Mouse (Mus musculus): ENCODE data around the gene Lrrn4. TPM values are rescaled to one million over a fixed set of nuclear protein-coding genes. Genes with fewer than 3 reads are reported as not detected.
A peak's percentile ranks its signal among the peaks of the same experiment; 100 is the strongest.

The Lrrn4 gene
- total RNA-seq, 2 experiments from 2014 or later = 0.04 to 0.37 TPM

GRCm38 (mm10) chr2:132871663-132872062 lies 9.0 kb downstream of the Lrrn4 start:
- no peak for ATAC-seq (replicated peaks; ENCODE audit: poor library complexity)

- ATAC-seq (replicated peaks; ENCODE audit: poor library complexity) = no peak
Measured at GRCm38 (mm10) chr2:132870286-132870685, 10.4 kb downstream of the Lrrn4 start.

GRCm38 (mm10) chr2:132869682-132870081 lies 11.0 kb downstream of the Lrrn4 start:
- ATAC-seq (replicated peaks; ENCODE audit: poor library complexity) = peak; percentile 18; the same call in 1 of the 2 replicates

GRCm38 (mm10) chr2:132867521-132867920 lies 13.2 kb downstream of the Lrrn4 start:
- ATAC-seq (replicated peaks; ENCODE audit: poor library complexity) = no peak

- ATAC-seq (replicated peaks; ENCODE audit: poor library complexity) = no peak
Measured at GRCm38 (mm10) chr2:132863325-132863724, 17.4 kb downstream of the Lrrn4 start.

- no peak for ATAC-seq (replicated peaks; ENCODE audit: poor library complexity)
Measured at GRCm38 (mm10) chr2:132861456-132861855, 19.2 kb downstream of the Lrrn4 start.

- ATAC-seq (replicated peaks; ENCODE audit: poor library complexity) = no peak
Measured at GRCm38 (mm10) chr2:132860435-132860834, 20.3 kb downstream of the Lrrn4 start.

GRCm38 (mm10) chr2:132856333-132856732 lies 24.4 kb downstream of the Lrrn4 start:
- no peak for ATAC-seq (replicated peaks; ENCODE audit: poor library complexity)

- no peak for ATAC-seq (replicated peaks; ENCODE audit: poor library complexity)
Measured at GRCm38 (mm10) chr2:132853051-132853450, 27.6 kb downstream of the Lrrn4 start.

- no peak for ATAC-seq (replicated peaks; ENCODE audit: poor library complexity)
Measured at GRCm38 (mm10) chr2:132849141-132849540, 31.6 kb downstream of the Lrrn4 start.

GRCm38 (mm10) chr2:132848361-132848760 lies 32.3 kb downstream of the Lrrn4 start:
- ATAC-seq (replicated peaks; ENCODE audit: poor library complexity) = no peak

GRCm38 (mm10) chr2:132847581-132847980 lies 33.1 kb downstream of the Lrrn4 start:
- peak; percentile 7; the same call in 1 of the 2 replicates for ATAC-seq (replicated peaks; ENCODE audit: poor library complexity)

GRCm38 (mm10) chr2:132846407-132847358 lies 34.0 kb downstream of the Lrrn4 start, which contains the start of gene Crls1:
Gene Crls1, plus strand, starts transcription at chr2:132846666.
- ATAC-seq (replicated peaks; ENCODE audit: poor library complexity) = peak; percentile 97

GRCm38 (mm10) chr2:132841071-132841470 lies 39.6 kb downstream of the Lrrn4 start:
- no peak for ATAC-seq (replicated peaks; ENCODE audit: poor library complexity)

Other genes starting within 250 kb of the Lrrn4 start
- gene Shld1, start 194.0 kb downstream of the Lrrn4 start, total RNA-seq (2015) = 4.3 and 8.2 TPM in 2 replicates
- gene Shld1, start 194.0 kb downstream of the Lrrn4 start, total RNA-seq (2017) = 4.4 and 7.7 TPM in 2 replicates
- not detected in 2 replicates for gene Chgb, start 99.6 kb downstream of the Lrrn4 start, total RNA-seq (2015)
- gene Chgb, start 99.6 kb downstream of the Lrrn4 start, total RNA-seq (2017) = not detected in 2 replicates
- 43.7 and 46.6 TPM in 2 replicates for gene Trmt6, start 64.8 kb downstream of the Lrrn4 start, total RNA-seq (2015)
- gene Trmt6, start 64.8 kb downstream of the Lrrn4 start, total RNA-seq (2017) = 40.4 and 53.4 TPM in 2 replicates
- 15.0 and 16.3 TPM in 2 replicates for gene Mcm8, start 64.8 kb downstream of the Lrrn4 start, total RNA-seq (2015)
- 13.8 and 17.6 TPM in 2 replicates for gene Mcm8, start 64.8 kb downstream of the Lrrn4 start, total RNA-seq (2017)
- 45.2 and 47.4 TPM in 2 replicates for gene Crls1, start 34.2 kb downstream of the Lrrn4 start, total RNA-seq (2015)
- gene Crls1, start 34.2 kb downstream of the Lrrn4 start, total RNA-seq (2017) = 45.0 and 48.6 TPM in 2 replicates
- gene Fermt1, start 65.0 kb upstream of the Lrrn4 start, total RNA-seq (2015) = not detected in 2 replicates
- gene Fermt1, start 65.0 kb upstream of the Lrrn4 start, total RNA-seq (2017) = not detected in 2 replicates

Data from megakaryocyte progenitor cell, adult 5-6 weeks (primary cell).